Mouse (Mus musculus) central nervous system, embryonic 14 days (tissue): Measurements from ENCODE around the gene Gm9780. TPM values are rescaled to one million over a fixed set of nuclear protein-coding genes. Genes with fewer than 3 reads are reported as not detected.

Experiments
- polyA plus RNA-seq: library from polyadenylated mRNA; depleted of rRNA; stranded (reverse); fragments of >200 nt; gene quantifications from 2 replicates; pipeline ENCODE4 v1.2.3, GENCODE M21; 2012; rRNA removed

The Gm9780 gene
- polyA plus RNA-seq = 5.6 and 10.3 TPM in 2 replicates

GRCm38 (mm10) chr14:26042611-26043010 is at the start of gene Gm9780:
Gene Gm9780 (minus strand): TSS chr14:26042711.

DNA sequence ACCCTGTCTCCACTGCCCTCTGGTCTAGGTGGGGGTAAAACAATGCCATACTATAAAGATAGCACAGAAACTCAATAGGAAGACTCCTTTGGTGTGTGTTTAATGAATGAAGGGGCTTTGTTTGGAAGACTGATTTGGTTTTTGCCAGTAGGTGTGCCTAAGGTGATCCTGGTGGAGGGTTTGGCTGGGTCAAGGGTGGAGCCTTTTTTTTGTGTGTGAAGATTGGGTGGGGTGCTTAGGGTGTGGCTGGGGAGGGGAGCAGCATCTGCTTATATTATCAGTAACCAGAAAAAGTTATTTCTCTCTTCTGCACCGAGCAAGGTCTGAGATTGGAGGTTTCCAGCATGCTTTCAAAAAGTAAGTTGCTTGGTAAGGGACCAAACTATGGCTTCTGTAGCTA is 39.5 kb upstream of the Gm9780 start, which contains the start of gene Cphx3:
Cphx3 (plus strand) TSS at position 301 of the 400 bp plus-strand sequence.

GRCm38 (mm10) chr14:26081216-26081615 is 38.7 kb upstream of the Gm9780 start, which contains the start of gene Cphx2:
Gene Cphx2 (plus strand): TSS chr14:26081516.

DNA sequence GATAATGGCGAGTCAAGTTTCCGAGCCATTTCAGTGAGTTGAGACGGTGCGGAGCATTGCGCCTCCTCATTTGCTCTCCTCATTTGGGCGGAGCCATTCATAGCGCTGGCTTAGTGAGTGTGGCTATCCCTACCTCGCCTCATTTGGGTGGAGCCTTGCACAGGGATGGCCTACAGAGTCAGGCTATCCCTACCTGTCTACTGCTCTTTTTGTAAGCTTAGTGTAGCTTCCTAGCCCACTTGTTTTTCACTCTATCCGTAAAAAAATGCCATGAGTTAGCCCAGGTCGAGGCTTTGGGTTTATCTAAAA is 24.8 kb upstream of the Gm9780 start, which contains the start of gene Tmem254c:
Tmem254c (minus strand) TSS at position 31 of the 309 bp plus-strand sequence.

GRCm38 (mm10) chr14:25978371-25979241 is 63.9 kb downstream of the Gm9780 start, which contains the start of gene Duxbl1:
Gene Duxbl1 (plus strand): TSS chr14:25978577.

Other genes with a start within 250 kb of the Gm9780 start
- gene Anxa11, start 200.6 kb downstream of the Gm9780 start, polyA plus RNA-seq = 3.2 and 6.7 TPM in 2 replicates
- gene Plac9a, start 139.6 kb downstream of the Gm9780 start, polyA plus RNA-seq = not detected in 2 replicates
- 2.1 and 2.6 TPM in 2 replicates for gene Tmem254a, start 115.0 kb downstream of the Gm9780 start, polyA plus RNA-seq
- gene Cphx1, start 104.4 kb downstream of the Gm9780 start, polyA plus RNA-seq = 0.05 and 0.06 TPM in 2 replicates
- 8.9 and 10.5 TPM in 2 replicates for gene Duxbl1, start 64.1 kb downstream of the Gm9780 start, polyA plus RNA-seq
- not detected in 2 replicates for gene Tmem254c, start 24.6 kb upstream of the Gm9780 start, polyA plus RNA-seq
- gene Cphx2, start 38.8 kb upstream of the Gm9780 start, polyA plus RNA-seq = not detected in 2 replicates
- gene Cphx3, start 39.6 kb upstream of the Gm9780 start, polyA plus RNA-seq = not detected in 2 replicates
- gene Duxbl2, start 75.6 kb upstream of the Gm9780 start, polyA plus RNA-seq = not detected in 2 replicates
- 4.6 and 9.1 TPM in 2 replicates for gene Plac9b, start 139.8 kb upstream of the Gm9780 start, polyA plus RNA-seq
- gene Tmem254b, start 164.3 kb upstream of the Gm9780 start, polyA plus RNA-seq = 14.6 and 19.7 TPM in 2 replicates
- 7.1 and 8.2 TPM in 2 replicates for gene Duxbl3, start 215.3 kb upstream of the Gm9780 start, polyA plus RNA-seq